Mouse (Mus musculus): ENCODE results near the gene Lce1a2. TPM values are rescaled to one million over a fixed set of nuclear protein-coding genes. Genes with fewer than 3 reads are reported as not detected.

Lce1a2 gene
- total RNA-seq (2023), result not detected

DNA sequence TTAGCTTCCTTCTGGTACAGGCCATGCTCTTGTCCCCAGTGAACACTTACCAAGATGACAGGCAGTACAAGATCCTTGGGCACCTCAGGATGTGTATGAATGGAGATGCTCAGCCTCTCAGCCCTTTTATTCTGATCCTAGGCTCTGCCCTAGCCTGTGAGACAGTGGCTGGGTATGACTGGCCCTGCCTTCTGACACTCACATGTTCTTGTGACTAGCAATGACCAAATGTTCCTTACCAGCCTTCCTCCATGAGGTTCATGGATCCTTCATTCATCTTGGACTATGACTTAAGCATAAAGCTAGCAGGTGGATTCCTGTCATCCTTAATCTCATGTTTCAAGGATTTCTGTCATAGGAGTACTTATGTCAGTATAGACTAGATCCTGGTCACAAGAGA, at the start of gene Lce1a2:
Gene Lce1a2 (minus strand): TSS at position 101 of the 400 bp plus-strand sequence.

GRCm38 (mm10) chr3:92708974-92709373, 38.9 kb upstream of the Lce1a2 start, which contains the start of gene Lce1e:
Gene Lce1e (minus strand): TSS chr3:92709074.

GRCm38 (mm10) chr3:92687110-92687509, 17.0 kb upstream of the Lce1a2 start, which contains the start of gene Lce1d:
Gene Lce1d (minus strand): TSS chr3:92687210.

GRCm38 (mm10) chr3:92678947-92679346, 8.8 kb upstream of the Lce1a2 start, which contains the start of gene Lce1c:
Gene Lce1c (plus strand): TSS chr3:92679247.

GRCm38 (mm10) chr3:92656826-92657225, 13.3 kb downstream of the Lce1a2 start, which contains the start of gene Lce1b:
Gene Lce1b (minus strand): TSS chr3:92656926.

DNA sequence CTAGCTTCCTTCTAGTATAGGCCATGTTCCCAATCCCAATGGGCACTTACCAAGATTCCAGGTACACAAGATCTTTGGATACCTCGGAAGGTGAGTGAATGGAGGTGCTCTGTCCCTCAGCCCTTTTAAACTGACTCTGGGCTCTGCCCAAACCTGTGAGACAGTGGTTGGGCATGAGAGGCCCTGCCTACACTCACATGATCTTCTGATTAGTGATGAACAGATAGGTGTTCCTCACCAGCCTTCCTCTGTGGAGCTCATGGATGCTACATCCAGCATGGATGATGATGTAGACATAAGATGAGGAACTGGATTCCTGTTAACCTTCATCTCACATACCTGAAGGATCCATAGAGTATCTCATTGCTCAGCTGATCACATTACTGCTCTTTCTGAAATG, 21.9 kb downstream of the Lce1a2 start, which contains the start of gene Lce1a1:
Gene Lce1a1 (minus strand): TSS at position 101 of the 400 bp plus-strand sequence.

GRCm38 (mm10) chr3:92621560-92621959, 48.6 kb downstream of the Lce1a2 start, which contains the start of gene Lce6a:
Gene Lce6a (minus strand): TSS chr3:92621660.

Other genes with a start within 250 kb of the Lce1a2 start
- gene Gm9774, start 240.9 kb downstream of the Lce1a2 start, total RNA-seq (2023), result under 1 TPM in 1 of 2 experiments, not detected in 1; 0.90 TPM
- not detected for gene Sprr2k, start 237.7 kb downstream of the Lce1a2 start, total RNA-seq (2023)
- not detected for gene Sprr1b, start 231.5 kb downstream of the Lce1a2 start, total RNA-seq (2023)
- gene Sprr3, start 211.6 kb downstream of the Lce1a2 start, total RNA-seq (2023), result not detected
- not detected for gene Sprr1a, start 184.4 kb downstream of the Lce1a2 start, total RNA-seq (2023)
- gene Sprr4, start 169.8 kb downstream of the Lce1a2 start, total RNA-seq (2023), result not detected
- gene 2310046K23Rik, start 135.8 kb downstream of the Lce1a2 start, total RNA-seq (2023), result not detected
- not detected for gene Ivl, start 96.6 kb downstream of the Lce1a2 start, total RNA-seq (2023)
- gene Smcp, start 81.3 kb downstream of the Lce1a2 start, total RNA-seq (2023), result not detected
- gene 2210017I01Rik, start 62.8 kb downstream of the Lce1a2 start, total RNA-seq (2023), result not detected
- gene Lce6a, start 48.7 kb downstream of the Lce1a2 start, total RNA-seq (2023), result not detected
- gene Lce1a1, start 22.0 kb downstream of the Lce1a2 start, total RNA-seq (2023), result not detected
- gene Lce1b, start 13.4 kb downstream of the Lce1a2 start, total RNA-seq (2023), result not detected
- not detected for gene Lce1c, start 8.9 kb upstream of the Lce1a2 start, total RNA-seq (2023)
- not detected for gene Lce1d, start 16.9 kb upstream of the Lce1a2 start, total RNA-seq (2023)
- gene Lce1e, start 38.8 kb upstream of the Lce1a2 start, total RNA-seq (2023), result not detected
- gene Lce1f, start 50.0 kb upstream of the Lce1a2 start, total RNA-seq (2023), result not detected
- gene Gm38119, start 68.8 kb upstream of the Lce1a2 start, total RNA-seq (2023), result not detected
- gene Lce1g, start 82.0 kb upstream of the Lce1a2 start, total RNA-seq (2023), result not detected
- not detected for gene Lce1h, start 94.8 kb upstream of the Lce1a2 start, total RNA-seq (2023)
- not detected for gene Lce1i, start 108.6 kb upstream of the Lce1a2 start, total RNA-seq (2023)
- not detected for gene Lce1j, start 120.2 kb upstream of the Lce1a2 start, total RNA-seq (2023)
- not detected for gene Lce1k, start 137.6 kb upstream of the Lce1a2 start, total RNA-seq (2023)
- gene Kprp, start 156.9 kb upstream of the Lce1a2 start, total RNA-seq (2023), result not detected
- gene Lce1l, start 181.0 kb upstream of the Lce1a2 start, total RNA-seq (2023), result not detected
- not detected for gene 2310050C09Rik, start 199.9 kb upstream of the Lce1a2 start, total RNA-seq (2023)